Mouse (Mus musculus) heart, embryonic 16.5 days (tissue): ENCODE results near the gene Gm9936. TPM values are rescaled to one million over a fixed set of nuclear protein-coding genes. Genes with fewer than 3 reads are reported as not detected.

Experiments used
- ATAC-seq: fragments of 200-750 bp; cut with Nextera tagmentation; replicated peaks from 2 replicates; pipeline ENCODE4 v1.8.0; 2017; ENCODE audit warnings: moderate number of reproducible peaks; ENCODE audit not compliant: insufficient read depth, low FRiP score; ENCODE audit errors: extremely low read depth
- H3K27ac ChIP-seq: fragments of 300-500 bp; sonication (generic); 2 replicates; pipeline ENCODE4 v1.5.1; 2014; ENCODE audit warnings: mild to moderate bottlenecking, low read length, control low read depth, moderate library complexity
- H3K27me3 ChIP-seq: fragments of 300-500 bp; sonication (generic); 2 replicates; pipeline ENCODE4 v1.6.1; 2014; ENCODE audit warnings: low read length, mixed read lengths; ENCODE audit not compliant: control insufficient read depth, insufficient read depth
- H3K36me3 ChIP-seq: fragments of 300-500 bp; sonication (generic); 2 replicates; pipeline ENCODE4 v1.6.1; 2014; ENCODE audit not compliant: control insufficient read depth, insufficient read depth
- H3K4me1 ChIP-seq: fragments of 300-500 bp; sonication (generic); 2 replicates; pipeline ENCODE4 v1.6.1; 2014; ENCODE audit warnings: low read length, mixed read lengths; ENCODE audit not compliant: control insufficient read depth, insufficient read depth
- H3K4me2 ChIP-seq: fragments of 300-500 bp; sonication (generic); 2 replicates; pipeline ENCODE4 v1.6.1; 2014; ENCODE audit warnings: low read depth, mild to moderate bottlenecking, control low read depth, low read length
- H3K4me3 ChIP-seq: fragments of 300-500 bp; sonication (generic); 2 replicates; pipeline ENCODE4 v1.5.1; 2014; ENCODE audit warnings: mild to moderate bottlenecking, control low read depth, low read length
- H3K9ac ChIP-seq: fragments of 300-500 bp; sonication (generic); 2 replicates; pipeline ENCODE4 v1.6.1; 2014; ENCODE audit warnings: low read length, control low read depth
- H3K9me3 ChIP-seq: fragments of 300-500 bp; sonication (generic); replicated peaks from 2 replicates; pipeline ENCODE4 v1.6.1; 2016; ENCODE audit warnings: low read length; ENCODE audit not compliant: control insufficient read depth
- WGBS: fragments of 180-500 bp; shearing (Covaris S2); extraction: QIAGEN DNeasy Blood & Tissue Kit; methylation state at CpG from one replicate; pipeline ENCODE4 v1.1.7; 2014; 5-methylcytosine and 5-hydroxymethylcytosine counted together
- polyA plus RNA-seq: library from polyadenylated mRNA; unstranded; fragments of >200 nt; fragmentation: Nextera tagmentation; extraction: Ambion mirVana; gene quantifications from 2 replicates; pipeline ENCODE4 v1.2.1, GENCODE M21; 2015

The Gm9936 gene
- polyA plus RNA-seq, result not detected in 2 replicates

DNA sequence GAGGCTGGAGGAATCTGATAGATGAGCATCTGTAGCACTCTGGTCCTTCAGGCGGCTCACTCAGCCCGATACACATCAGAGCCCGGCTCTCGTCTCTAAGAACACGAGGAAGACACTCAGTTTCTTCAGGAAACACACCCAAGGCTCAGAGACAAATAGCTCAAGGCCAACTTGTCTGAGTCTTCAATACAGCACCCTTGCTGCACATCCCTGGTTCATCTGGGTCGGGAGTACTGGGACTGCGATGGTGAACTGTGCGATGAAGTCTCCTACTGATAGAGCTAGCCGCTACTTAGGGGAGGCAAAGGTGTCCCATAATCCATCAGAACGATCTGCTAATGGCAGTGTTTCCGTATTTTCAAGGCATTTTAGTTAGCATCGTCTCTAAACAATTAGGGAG is at the start of gene Gm9936:
TSS of gene Gm9936 (minus strand) at position 101 of the 400 bp plus-strand sequence.
- Histone ChIP-seq H3K27me3 (peaks cover 15% of the 10 kb centered on the region), H3K4me1 (no peaks in the 10 kb centered on the region), H3K4me3 (peak within 1 kb of the TSS; percentile 31), H3K27ac (no peak within 1 kb of the TSS), H3K4me2 (peak within 1 kb of the TSS; percentile 60), H3K36me3 (no peaks in the 10 kb centered on the region), H3K9ac (no peak within 1 kb of the TSS), H3K9me3 (no peaks in the 10 kb centered on the region)
- WGBS, result 73% methylated on average over 12 of the region's 12 CpGs
- ATAC-seq, result no peak

DNA sequence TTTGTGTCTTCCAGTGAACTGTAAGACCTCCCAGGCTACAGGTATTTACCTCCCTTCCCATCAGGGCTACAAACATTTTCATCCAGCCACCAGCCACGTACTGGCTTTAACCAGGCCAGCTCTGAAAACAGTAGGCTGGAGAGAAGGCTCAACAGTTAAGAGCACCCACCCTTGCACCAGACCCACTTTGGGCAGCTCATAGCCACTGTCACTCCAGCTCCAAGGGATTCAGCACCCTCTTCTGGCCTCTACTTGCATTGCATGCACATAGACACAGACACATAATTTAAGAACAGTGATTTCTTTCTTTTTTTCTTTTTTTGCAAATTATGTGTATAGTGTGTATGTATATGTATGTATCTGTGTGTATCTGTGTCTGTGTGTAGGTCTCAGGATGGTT is 43.9 kb upstream of the Gm9936 start:
- 38% methylated on average over 1 of the region's 1 CpGs for WGBS
- no peak overlapping the region for H3K4me3 ChIP-seq
- H3K36me3 ChIP-seq, result no peaks in the 10 kb centered on the region
- H3K9ac ChIP-seq, result no peak overlapping the region
- H3K4me2 ChIP-seq, result no peak overlapping the region
- H3K4me1 ChIP-seq, result no peaks in the 10 kb centered on the region
- H3K9me3 ChIP-seq, result no peaks in the 10 kb centered on the region
- no peak overlapping the region for H3K27ac ChIP-seq
- H3K27me3 ChIP-seq, result no peaks in the 10 kb centered on the region
- no peak for ATAC-seq

DNA sequence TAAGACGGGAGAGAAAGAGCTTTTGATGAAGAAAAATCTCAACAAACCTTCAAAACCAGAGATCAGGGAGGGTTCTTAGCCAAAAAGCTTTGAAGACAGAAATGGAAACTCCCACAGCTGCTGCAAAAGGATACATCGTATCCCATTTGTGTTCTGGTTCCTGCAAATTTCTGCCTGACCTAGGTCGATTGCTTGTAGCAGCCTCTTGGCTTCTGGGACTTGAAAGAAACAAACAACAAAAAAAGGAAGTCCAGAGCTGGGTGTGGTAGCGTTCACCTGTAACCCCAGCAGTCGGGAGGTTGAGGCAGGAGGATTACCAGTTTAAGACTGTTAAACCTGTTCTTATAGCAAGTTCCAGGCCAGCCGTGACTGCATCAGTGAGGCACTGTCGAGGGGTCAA is 40.4 kb upstream of the Gm9936 start:
- WGBS, result 74% methylated on average over 7 of the region's 7 CpGs
- Histone ChIP-seq H3K27me3 (no peaks in the 10 kb centered on the region), H3K4me2 (no peak overlapping the region), H3K4me1 (peaks cover 3% of the 10 kb centered on the region; the same call in 1 of the 2 replicates), H3K4me3 (no peak overlapping the region), H3K36me3 (no peaks in the 10 kb centered on the region), H3K27ac (no peak overlapping the region), H3K9me3 (no peaks in the 10 kb centered on the region), H3K9ac (no peak overlapping the region)
- ATAC-seq, result no peak

DNA sequence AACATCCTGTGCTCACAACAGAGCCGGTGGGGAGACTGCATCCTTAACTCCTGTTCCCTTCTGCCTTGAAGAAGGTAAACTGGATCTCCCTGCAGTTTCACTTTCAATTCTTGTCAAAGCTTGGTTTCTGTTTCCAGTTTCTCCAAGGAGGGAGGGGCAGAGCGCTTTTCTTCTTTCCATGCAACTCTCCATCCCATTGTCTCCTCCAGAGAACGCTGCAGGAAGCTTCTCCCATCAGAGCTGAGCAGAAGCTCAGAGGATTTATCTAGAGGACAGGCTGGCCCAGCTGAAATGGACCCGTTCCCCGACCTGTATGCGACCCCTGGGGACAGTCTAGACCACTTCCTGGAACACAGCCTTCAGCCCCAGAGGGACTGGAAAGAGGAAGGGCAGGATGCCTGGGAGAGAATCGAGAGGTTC is 38.9 kb upstream of the Gm9936 start:
- peak overlapping the region; percentile 42 for H3K4me3 ChIP-seq
- peak overlapping the region; percentile 55 for H3K4me2 ChIP-seq
- H3K9ac ChIP-seq, result peak overlapping the region; percentile 53
- H3K27ac ChIP-seq, result peak overlapping the region; percentile 40; the same call in 1 of the 2 replicates
- H3K4me1 ChIP-seq, result peaks cover 3% of the 10 kb centered on the region; the same call in 1 of the 2 replicates
- no peaks in the 10 kb centered on the region for H3K9me3 ChIP-seq
- 14% methylated on average over 7 of the region's 7 CpGs for WGBS
- H3K27me3 ChIP-seq, result no peaks in the 10 kb centered on the region
- H3K36me3 ChIP-seq, result no peaks in the 10 kb centered on the region
- ATAC-seq, result no peak

DNA sequence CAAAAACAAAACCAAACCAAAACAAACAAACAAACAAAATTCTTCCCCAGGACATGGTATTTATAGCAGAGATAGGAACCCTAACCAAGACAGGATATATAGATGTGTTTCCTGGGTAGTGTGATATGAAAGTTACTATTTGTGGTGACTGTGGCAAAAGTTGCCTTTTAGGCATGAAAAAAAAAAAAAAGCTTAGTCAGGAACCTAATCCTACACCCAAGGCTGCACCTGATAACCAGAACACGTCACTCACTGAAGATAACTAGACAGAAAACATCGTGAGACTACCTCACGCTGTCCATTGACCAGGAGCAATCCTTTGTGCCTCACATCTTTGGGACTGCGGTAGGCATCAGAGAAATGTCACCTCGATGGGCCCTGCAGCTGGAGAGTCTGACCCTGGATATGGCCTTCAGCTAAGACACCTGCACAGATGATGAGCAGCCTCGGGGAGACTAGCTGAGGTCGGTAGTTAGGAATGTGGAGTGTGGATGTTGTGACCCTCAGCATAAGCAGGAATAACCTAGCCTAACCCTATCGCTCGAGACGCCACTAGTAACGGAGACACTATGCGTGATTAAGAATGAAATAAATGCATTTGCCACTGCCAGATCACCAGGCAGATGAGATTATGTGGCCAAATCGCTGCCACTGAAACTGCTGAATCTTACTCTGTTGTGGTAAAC is 38.3 kb upstream of the Gm9936 start, which contains the start of gene Oasl2:
TSS of gene Oasl2 (plus strand) at position 249 of the 686 bp plus-strand sequence.
- ATAC-seq, result no peak
- Histone ChIP-seq H3K4me3 (peak within 1 kb of the TSS; percentile 42), H3K9me3 (no peaks in the 10 kb centered on the region), H3K27me3 (no peaks in the 10 kb centered on the region), H3K27ac (peak within 1 kb of the TSS; percentile 40; the same call in 1 of the 2 replicates), H3K36me3 (no peaks in the 10 kb centered on the region), H3K4me1 (peaks cover 3% of the 10 kb centered on the region; the same call in 1 of the 2 replicates), H3K4me2 (peak within 1 kb of the TSS; percentile 55), H3K9ac (peak within 1 kb of the TSS; percentile 53)
- WGBS, result 45% methylated on average over 13 of the region's 13 CpGs

DNA sequence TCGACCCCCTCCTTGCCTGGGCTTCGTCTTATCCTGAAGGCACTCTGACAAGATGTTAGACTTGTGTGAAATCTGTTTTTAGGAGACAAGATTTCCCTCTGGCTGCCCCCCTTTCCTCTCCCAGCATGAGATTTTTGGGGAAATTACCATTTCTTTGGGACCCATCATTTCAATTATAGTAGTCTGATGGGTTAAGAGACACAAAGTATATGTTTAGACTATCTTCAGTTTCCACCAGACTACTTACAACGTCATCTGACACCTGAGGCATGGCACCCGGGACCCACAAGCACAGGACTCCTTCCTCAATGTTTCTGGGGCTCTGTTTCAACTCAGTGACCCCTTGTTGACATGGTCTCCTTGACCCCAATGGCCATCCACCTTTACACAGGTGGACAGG is 37.1 kb upstream of the Gm9936 start:
- Histone ChIP-seq H3K36me3 (no peaks in the 10 kb centered on the region), H3K9me3 (no peaks in the 10 kb centered on the region), H3K9ac (no peak overlapping the region), H3K4me3 (no peak overlapping the region), H3K27ac (no peak overlapping the region), H3K4me1 (peaks cover 3% of the 10 kb centered on the region; the same call in 1 of the 2 replicates), H3K4me2 (no peak overlapping the region), H3K27me3 (no peaks in the 10 kb centered on the region)
- 81% methylated on average over 4 of the region's 4 CpGs for WGBS
- no peak for ATAC-seq

DNA sequence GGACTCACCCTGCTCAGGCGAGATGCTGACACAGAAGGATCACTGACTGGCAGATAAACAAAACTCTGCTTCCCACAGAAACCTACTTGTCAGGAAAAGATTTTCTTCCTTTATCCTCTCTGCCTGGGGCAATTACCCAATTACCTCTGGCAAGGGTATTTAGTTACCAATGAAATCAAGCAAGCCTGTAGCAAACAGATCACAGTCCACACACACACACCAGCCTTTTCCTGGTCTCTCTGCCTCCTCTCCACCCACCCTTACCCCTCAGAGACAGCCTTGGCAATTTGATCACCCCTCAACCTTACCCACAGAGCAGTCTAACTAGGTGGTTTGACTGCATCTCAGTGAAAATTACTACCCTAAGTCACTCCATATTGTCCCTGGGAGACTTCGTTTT is 30.5 kb upstream of the Gm9936 start:
- WGBS, result 72% methylated on average over 2 of the region's 2 CpGs
- no peak overlapping the region for H3K27ac ChIP-seq

DNA sequence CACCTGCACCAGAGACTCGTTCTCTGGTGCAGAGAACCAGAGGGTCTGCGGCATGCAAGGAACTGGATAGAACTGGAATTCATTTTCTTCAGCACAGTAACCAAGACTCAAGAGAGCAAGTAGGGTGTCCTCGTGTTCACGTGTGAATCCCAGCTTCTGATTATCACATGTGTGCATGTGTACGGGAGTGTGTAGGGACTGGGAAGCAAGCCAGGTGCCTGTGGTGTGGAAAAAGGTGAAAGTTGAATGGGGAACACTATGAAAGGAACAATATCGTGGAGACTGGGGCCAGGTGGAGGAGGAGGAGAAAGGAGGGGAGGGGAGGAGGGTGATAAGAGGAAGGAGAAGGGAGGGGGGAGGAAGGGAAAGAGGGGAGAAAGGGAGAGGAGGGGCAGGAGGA is 28.3 kb upstream of the Gm9936 start:
- no peak overlapping the region for H3K4me3 ChIP-seq
- ATAC-seq, result no peak
- no peak overlapping the region for H3K4me2 ChIP-seq
- no peak overlapping the region for H3K27ac ChIP-seq
- peaks cover 2% of the 10 kb centered on the region; the same call in 1 of the 2 replicates for H3K27me3 ChIP-seq
- WGBS, result 72% methylated on average over 6 of the region's 6 CpGs
- H3K9me3 ChIP-seq, result no peaks in the 10 kb centered on the region
- no peak overlapping the region for H3K9ac ChIP-seq
- H3K36me3 ChIP-seq, result no peaks in the 10 kb centered on the region
- H3K4me1 ChIP-seq, result no peaks in the 10 kb centered on the region

More for the DNA sequence above, 30.5 kb upstream of the Gm9936 start:
- Histone ChIP-seq H3K36me3 (no peaks in the 10 kb centered on the region), H3K9ac (no peak overlapping the region), H3K4me1 (no peaks in the 10 kb centered on the region), H3K4me2 (no peak overlapping the region), H3K9me3 (no peaks in the 10 kb centered on the region), H3K27me3 (no peaks in the 10 kb centered on the region), H3K4me3 (no peak overlapping the region)
- ATAC-seq, result no peak

DNA sequence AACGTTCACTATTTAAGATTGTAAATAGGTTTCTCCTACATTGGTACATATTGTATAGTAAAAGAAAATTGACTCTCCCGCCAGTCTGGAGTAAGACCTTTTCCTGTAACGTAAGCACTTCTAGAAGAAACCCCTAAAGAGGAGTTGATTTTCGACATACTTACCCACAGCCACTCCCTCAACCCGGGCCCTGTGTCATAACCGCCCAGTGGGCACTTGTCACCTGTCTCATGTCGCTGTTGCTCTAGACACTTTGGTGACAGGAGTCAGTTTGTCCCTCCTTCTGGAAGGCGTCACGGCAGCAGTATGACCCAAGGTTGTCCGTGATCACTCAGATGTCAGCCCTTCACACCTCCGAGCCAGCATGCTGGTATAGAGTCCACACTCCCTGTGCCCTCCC is 24.5 kb upstream of the Gm9936 start:
- Histone ChIP-seq H3K27me3 (peaks cover 2% of the 10 kb centered on the region; the same call in 1 of the 2 replicates), H3K36me3 (no peaks in the 10 kb centered on the region), H3K4me1 (no peaks in the 10 kb centered on the region), H3K4me2 (no peak overlapping the region), H3K27ac (no peak overlapping the region), H3K4me3 (no peak overlapping the region), H3K9me3 (no peaks in the 10 kb centered on the region), H3K9ac (no peak overlapping the region)
- ATAC-seq, result no peak
- WGBS, result 67% methylated on average over 11 of the region's 11 CpGs
